30 mouse cellular contexts compared by ENCODE assay signal in genomic region chr11:75693570-75693969, GRCm38 (mm10).
"Had no signal": no experiment of that assay in that cellular context is flagged by ENCODE, and none has a peak within 500 bp of the region (broad histone marks: within the 10 kb centered on the region; RNA-seq: fewer than 3 reads in every experiment).

No protein-coding gene starts in this region.

- H3K9ac ChIP-seq: heart, embryonic 12.5 days; heart, embryonic 13.5 days; heart, embryonic 15.5 days; hindbrain, embryonic 12.5 days; hindbrain, embryonic 13.5 days; hindbrain, embryonic 14.5 days; hindbrain, embryonic 15.5 days; intestine, embryonic 15.5 days; kidney, embryonic 15.5 days had no signal

- H3K27me3 ChIP-seq: heart, embryonic 12.5 days; heart, embryonic 13.5 days; heart, embryonic 15.5 days; hindbrain, embryonic 12.5 days; hindbrain, embryonic 13.5 days; hindbrain, embryonic 15.5 days; intestine, embryonic 15.5 days; kidney, embryonic 15.5 days had no signal

- H3K9me3 ChIP-seq: heart, embryonic 12.5 days; heart, embryonic 13.5 days; heart, embryonic 15.5 days; hindbrain, embryonic 10.5 days; hindbrain, embryonic 12.5 days; hindbrain, embryonic 13.5 days; hindbrain, embryonic 15.5 days; intestine, embryonic 15.5 days; kidney, embryonic 15.5 days had no signal

- DNase-seq: heart, postnatal 10 days; heart, postnatal 14 days; heart, postnatal 36 days; heart, postnatal 4 days; kidney, adult 11 months; kidney, adult 18-20 months; kidney, adult 2 months; kidney, adult 8-10 months; kidney, adult 9 months; kidney, postnatal 10 days; kidney, postnatal 14 days; kidney, postnatal 25 days; kidney, postnatal 36 days; kidney, postnatal 4 days; layer of hippocampus, adult 9-11 months; layer of hippocampus, postnatal 36 days had no signal

- H3K4me1 ChIP-seq: heart, embryonic 12.5 days; heart, embryonic 15.5 days; hindbrain, embryonic 10.5 days; hindbrain, embryonic 12.5 days; hindbrain, embryonic 13.5 days; hindbrain, embryonic 15.5 days; intestine, embryonic 15.5 days; kidney, embryonic 15.5 days had no signal

- H3K4me3 ChIP-seq: heart, embryonic 12.5 days; heart, embryonic 13.5 days; heart, embryonic 15.5 days; hindbrain, embryonic 10.5 days; hindbrain, embryonic 12.5 days; hindbrain, embryonic 13.5 days; hindbrain, embryonic 15.5 days; intestine, embryonic 15.5 days; kidney, embryonic 15.5 days; layer of hippocampus, adult 2 months; left cerebral cortex, adult 2 months had no signal

- H3K27ac ChIP-seq: heart, embryonic 13.5 days; heart, embryonic 15.5 days; hindbrain, embryonic 10.5 days; hindbrain, embryonic 12.5 days; hindbrain, embryonic 13.5 days; hindbrain, embryonic 14.5 days; hindbrain, embryonic 15.5 days; hindbrain, postnatal 0 days; intestine, embryonic 15.5 days; kidney, embryonic 15.5 days; kidney, postnatal 0 days; layer of hippocampus, adult 2 months; left cerebral cortex, adult 2 months had no signal
